Mouse (Mus musculus) mature B cell (primary cell): ENCODE data around the gene Prss53.
"Not testable (repeated sequence)": the region's sequence is repeated elsewhere in the genome, so short reads cannot be mapped to it uniquely, and the experiment has no call there.

ENCODE experiments used
- in situ Hi-C: fragments of 300-500 bp; cut with MboI; formaldehyde crosslinking; loops from 2 replicates; pipeline ENCODE4 v1.14.3; 2019

Gene Prss53

GRCm38 (mm10) chr7:127875627-127876001 is 15.2 kb downstream of the Prss53 start:
- in situ Hi-C loops = no loop called here

- in situ Hi-C loops = no loop called here
Measured at GRCm38 (mm10) chr7:127874812-127875626, 15.8 kb downstream of the Prss53 start.

- in situ Hi-C loops = no loop called here
Measured at GRCm38 (mm10) chr7:127870136-127870821, 20.5 kb downstream of the Prss53 start.

- in situ Hi-C loops = no loop called here
Measured at GRCm38 (mm10) chr7:127869149-127869810, 21.5 kb downstream of the Prss53 start.

GRCm38 (mm10) chr7:127867641-127868040 is 23.1 kb downstream of the Prss53 start:
- in situ Hi-C loops = no loop called here

GRCm38 (mm10) chr7:127866434-127866833 is 24.3 kb downstream of the Prss53 start:
- in situ Hi-C loops = no loop called here

- in situ Hi-C loops = no loop called here
Measured at GRCm38 (mm10) chr7:127858258-127858657, 32.5 kb downstream of the Prss53 start.

GRCm38 (mm10) chr7:127850906-127851305 is 39.9 kb downstream of the Prss53 start:
- in situ Hi-C loops = no loop called here

GRCm38 (mm10) chr7:127849973-127850875 is 40.5 kb downstream of the Prss53 start:
- in situ Hi-C loops = no loop called here

- in situ Hi-C loops = no loop called here
Measured at GRCm38 (mm10) chr7:127842001-127842718, 48.6 kb downstream of the Prss53 start.

- in situ Hi-C loops = no loop called here
Measured at GRCm38 (mm10) chr7:127841340-127842000, 49.3 kb downstream of the Prss53 start.

GRCm38 (mm10) chr7:127840886-127841285 is 49.9 kb downstream of the Prss53 start:
- in situ Hi-C loops = no loop called here

- in situ Hi-C loops = not testable (repeated sequence)
Measured at GRCm38 (mm10) chr7:127840031-127840430, 50.7 kb downstream of the Prss53 start.

- in situ Hi-C loops = not testable (repeated sequence)
Measured at GRCm38 (mm10) chr7:127837878-127838277, 52.9 kb downstream of the Prss53 start.

- in situ Hi-C loops = no loop called here
Measured at GRCm38 (mm10) chr7:127837473-127837872, 53.3 kb downstream of the Prss53 start.
